25 mouse cellular contexts compared by ENCODE assay signal in genomic region chr10:9803126-9803525, GRCm38 (mm10).
DNase-seq lines count a peak whose midpoint lies in the region; ATAC-seq and TF ChIP-seq lines count a peak whose summit lies in the region.
"Had no signal": no experiment of that assay in that cellular context is flagged by ENCODE, and none has a peak within 500 bp of the region (broad histone marks: within the 10 kb centered on the region; RNA-seq: fewer than 3 reads in every experiment).

No protein-coding gene starts in this region.

- H3K9me3 ChIP-seq in CH12.LX (replicated peaks; ENCODE audit: low read length), result no peaks in the 10 kb centered on the region
- no peaks in the 10 kb centered on the region for H3K9me3 ChIP-seq in hindbrain, embryonic 11.5 days (ENCODE audit: control insufficient read depth, low read length)
- H3K9me3 ChIP-seq: G1E had no signal

- no peak overlapping the region for H3K4me2 ChIP-seq in CH12.LX (ENCODE audit: insufficient read depth, low read depth, poor library complexity, severe bottlenecking)
- H3K4me2 ChIP-seq in hindbrain, embryonic 11.5 days (replicated peaks; ENCODE audit: low read depth, low read length), result no peak overlapping the region

- no peak for TF ChIP-seq RAD21 in CH12.LX (IDR thresholded peaks at IDR 0.05; ENCODE audit: low read depth, low read length)

- no peak overlapping the region for H3K27ac ChIP-seq in CH12.LX (ENCODE audit: insufficient read depth, low read depth)
- H3K27ac ChIP-seq in hindbrain, embryonic 11.5 days (ENCODE audit: low read depth, low read length), result no peak overlapping the region

- no peak overlapping the region for H3K4me3 ChIP-seq in CH12.LX (replicated peaks in 1 of 3; ENCODE audit: low read depth in 2 of 3, low read length in 2 of 3, poor library complexity in 1 of 3)
- H3K4me3 ChIP-seq in hindbrain, embryonic 11.5 days (ENCODE audit: low read depth, low read length), result no peak overlapping the region

- TF ChIP-seq EP300 in CH12.LX (IDR thresholded peaks at IDR 0.05; ENCODE audit: low read length), result 0 out of 2 replicates have a peak, but pooled peaks have one; percentile 20

- in situ Hi-C loops in CH12.LX (cut with MboI; ENCODE audit: low pct_ligation_motif_present, low pct_unique_long_range_greater_than_20kb, low sequenced_read_pairs), result loop anchor here (25.0 kb wide), 1 partner anchor 509 kb away; no protein-coding TSS in a partner anchor

- H3K9ac ChIP-seq in CH12.LX (ENCODE audit: insufficient read depth, low read depth), result no peak overlapping the region
- no peak overlapping the region for H3K9ac ChIP-seq in hindbrain, embryonic 11.5 days (ENCODE audit: low read depth, low read length)

- peaks cover 2 to 32% of the 10 kb centered on the region in 2 experiments; a peak in 3 of 4 replicates for H3K4me1 ChIP-seq in CH12.LX (ENCODE audit: control insufficient read depth in 1 of 2, insufficient read depth in 2 of 2)
- H3K4me1 ChIP-seq in hindbrain, embryonic 11.5 days (replicated peaks; ENCODE audit: control insufficient read depth, insufficient read depth, low read length), result no peaks in the 10 kb centered on the region

- DNase-seq in CH12.LX (ENCODE audit: extremely low read depth) (peak; percentile 50), ES-CJ7 (ENCODE audit: low read depth, low spot score) (peak; percentile 56), R1 (ENCODE audit: low read depth, low spot score) (peak; percentile 92), ZHBTc4 (ENCODE audit: low read depth, low spot score) (peak; percentile 59)
- DNase-seq in ovary, postnatal 10 days (ENCODE audit: low spot score), result no peak
- no peak for DNase-seq in gastrocnemius, postnatal 36 days
- DNase-seq in cerebellum, postnatal 14 days, result no peak
- no peak for DNase-seq in hindbrain, embryonic 11.5 days (ENCODE audit: low spot score)
- DNase-seq: adrenal gland, adult 2 months; adrenal gland, adult 8-10 months; adrenal gland, postnatal 10 days; adrenal gland, postnatal 14 days; adrenal gland, postnatal 25 days; adrenal gland, postnatal 36 days; B cell, adult 2 months; cerebellum, adult 11 months; cerebellum, adult 11-12 months; cerebellum, adult 18-20 months; cerebellum, adult 2 months; cerebellum, adult 8-10 months; cerebellum, adult 9-10 months had no signal

- TF ChIP-seq CTCF in CH12.LX (conservative IDR thresholded peaks at IDR 0.05 in 1 of 2, IDR thresholded peaks at IDR 0.05 in 1 of 2; ENCODE audit: low read depth in 2 of 2, low read length in 2 of 2), result no peak

- peaks cover 3 to 50% of the 10 kb centered on the region in 2 experiments for H3K36me3 ChIP-seq in CH12.LX (replicated peaks in 1 of 2; ENCODE audit: control insufficient read depth in 1 of 2, insufficient read depth in 1 of 2, low read length in 1 of 2)
- H3K36me3 ChIP-seq in hindbrain, embryonic 11.5 days (ENCODE audit: control insufficient read depth, insufficient read depth, low read length), result no peaks in the 10 kb centered on the region

- no peaks in the 10 kb centered on the region for H3K27me3 ChIP-seq in CH12.LX (replicated peaks)
- H3K27me3 ChIP-seq in hindbrain, embryonic 11.5 days (ENCODE audit: control insufficient read depth, insufficient read depth, low read length), result no peaks in the 10 kb centered on the region
- H3K27me3 ChIP-seq: Patski had no signal

- no peak for TF ChIP-seq POLR2A in CH12.LX (IDR thresholded peaks at IDR 0.05; ENCODE audit: low read depth, low read length)

- intact Hi-C loops in gastrocnemius, postnatal 36 days (cut with DNase I), result no loop called here

- ATAC-seq in hindbrain, embryonic 11.5 days (ENCODE audit: low FRiP score), result no peak
- ATAC-seq: activated CD4-positive, CD25-positive, alpha-beta regulatory T cell, adult 4 months; CD4-positive, CD25-positive, alpha-beta regulatory T cell, adult 4 months; Patski had no signal

- WGBS in hindbrain, embryonic 11.5 days, result 46% methylated on average over 2 of the region's 2 CpGs

- dilution Hi-C loops in CH12.LX (cut with MboI; ENCODE audit: extremely low pct_ligation_motif_present, extremely low pct_unique_long_range_greater_than_20kb, low sequenced_read_pairs), result no loop called here

- H3K79me2 ChIP-seq in CH12.LX (replicated peaks; ENCODE audit: control insufficient read depth, extremely low read depth, insufficient read depth, poor library complexity, severe bottlenecking), result no peaks in the 10 kb centered on the region

TF ChIP-seq in CH12.LX, 34 proteins besides CTCF, POLR2A, EP300 and RAD21:
- TF ChIP-seq CHD1 (IDR thresholded peaks at IDR 0.05; ENCODE audit: low read depth, low read length) (no peak), IRF4 (IDR thresholded peaks at IDR 0.05; ENCODE audit: low read depth, low read length) (0 out of 2 replicates have a peak, but pooled peaks have one; percentile 25)

Comparison
In these comparisons a context has a peak if more than half of its experiments do, and no peak if none do; other contexts are left out.
1. DNase-seq: peak in CH12.LX (single experiment), ES-CJ7 (single experiment), R1 (single experiment) and ZHBTc4 (single experiment); none in ovary, postnatal 10 days (single experiment), gastrocnemius, postnatal 36 days (0 of 2), cerebellum, postnatal 14 days (0 of 2) and hindbrain, embryonic 11.5 days (single experiment).